Mouse (Mus musculus): ENCODE results near the gene Cbx8.

Gene Cbx8

GRCm38 (mm10) chr11:119040600-119041324 lies at the start of gene Cbx8:
Cbx8 (minus strand) TSS chr11:119040969.
- peak; percentile 100 for DNase-seq (ENCODE audit: low read depth, low spot score)

GRCm38 (mm10) chr11:119090076-119090960 lies 49.5 kb upstream of the Cbx8 start:
- peak; percentile 38 for DNase-seq (ENCODE audit: low read depth, low spot score)

GRCm38 (mm10) chr11:119089235-119090075 lies 48.7 kb upstream of the Cbx8 start:
- DNase-seq (ENCODE audit: low read depth, low spot score): peak; percentile 40

- peak; percentile 68 for DNase-seq (ENCODE audit: low read depth, low spot score)
Observed at GRCm38 (mm10) chr11:119088391-119089234, 47.8 kb upstream of the Cbx8 start.

GRCm38 (mm10) chr11:119087301-119088082 lies 46.7 kb upstream of the Cbx8 start:
- peak; percentile 55 for DNase-seq (ENCODE audit: low read depth, low spot score)

- DNase-seq (ENCODE audit: low read depth, low spot score): peak; percentile 97
Observed at GRCm38 (mm10) chr11:119086144-119086971, 45.6 kb upstream of the Cbx8 start, which contains the start of gene Cbx4. Cbx4 (minus strand) TSS chr11:119086221.

- peak; percentile 83 for DNase-seq (ENCODE audit: low read depth, low spot score)
Observed at GRCm38 (mm10) chr11:119085279-119086062, 44.7 kb upstream of the Cbx8 start.

- DNase-seq (ENCODE audit: low read depth, low spot score): no peak
Observed at GRCm38 (mm10) chr11:119084446-119085278, 43.9 kb upstream of the Cbx8 start.

GRCm38 (mm10) chr11:119083724-119084445 lies 43.1 kb upstream of the Cbx8 start:
- DNase-seq (ENCODE audit: low read depth, low spot score): no peak

GRCm38 (mm10) chr11:119082638-119083599 lies 42.1 kb upstream of the Cbx8 start:
- peak; percentile 48 for DNase-seq (ENCODE audit: low read depth, low spot score)

- peak; percentile 51 for DNase-seq (ENCODE audit: low read depth, low spot score)
Observed at GRCm38 (mm10) chr11:119081839-119082637, 41.3 kb upstream of the Cbx8 start.

GRCm38 (mm10) chr11:119081148-119081838 lies 40.5 kb upstream of the Cbx8 start:
- DNase-seq (ENCODE audit: low read depth, low spot score): peak; percentile 50

GRCm38 (mm10) chr11:119080461-119081147 lies 39.8 kb upstream of the Cbx8 start:
- DNase-seq (ENCODE audit: low read depth, low spot score): no peak

Measured in ZHBTc4 (cell line).